Mouse (Mus musculus): ENCODE results near the gene Bach2. TPM values are rescaled to one million over a fixed set of nuclear protein-coding genes. Genes with fewer than 3 reads are reported as not detected.
A peak's percentile ranks its signal among the peaks of the same experiment; 100 is the strongest.

The Bach2 gene
- total RNA-seq, 2 experiments from 2014 or later, result 9.1 to 12.9 TPM

GRCm38 (mm10) chr4:32386346-32386745 is 147.7 kb downstream of the Bach2 start:
- no peak for DNase-seq (ENCODE audit: low spot score in 2 of 2)

GRCm38 (mm10) chr4:32386931-32387330 is 148.3 kb downstream of the Bach2 start:
- DNase-seq (ENCODE audit: low spot score in 2 of 2), result no peak

GRCm38 (mm10) chr4:32387479-32388240 is 149.1 kb downstream of the Bach2 start:
- DNase-seq (ENCODE audit: low spot score in 2 of 2), result no peak

- DNase-seq (ENCODE audit: low spot score in 2 of 2), result no peak
Observed at GRCm38 (mm10) chr4:32388564-32388963, 150.0 kb downstream of the Bach2 start.

GRCm38 (mm10) chr4:32389107-32389800 is 150.7 kb downstream of the Bach2 start:
- no peak for DNase-seq (ENCODE audit: low spot score in 2 of 2)

GRCm38 (mm10) chr4:32391260-32391659 is 152.7 kb downstream of the Bach2 start:
- no peak for DNase-seq (ENCODE audit: low spot score in 2 of 2)

GRCm38 (mm10) chr4:32393226-32393625 is 154.6 kb downstream of the Bach2 start:
- no peak for DNase-seq (ENCODE audit: low spot score in 2 of 2)

GRCm38 (mm10) chr4:32393951-32394350 is 155.3 kb downstream of the Bach2 start:
- no peak for DNase-seq (ENCODE audit: low spot score in 2 of 2)

- DNase-seq (ENCODE audit: low spot score in 2 of 2), result no peak
Observed at GRCm38 (mm10) chr4:32394850-32395249, 156.2 kb downstream of the Bach2 start.

- DNase-seq (ENCODE audit: low spot score in 2 of 2), result no peak
Observed at GRCm38 (mm10) chr4:32401459-32401858, 162.9 kb downstream of the Bach2 start.

GRCm38 (mm10) chr4:32403506-32403905 is 164.9 kb downstream of the Bach2 start:
- no peak for DNase-seq (ENCODE audit: low spot score in 2 of 2)

- DNase-seq (ENCODE audit: low spot score in 2 of 2), result peak; percentile 25 to 54
Observed at GRCm38 (mm10) chr4:32405149-32405882, 166.7 kb downstream of the Bach2 start.

GRCm38 (mm10) chr4:32405985-32406384 is 167.4 kb downstream of the Bach2 start:
- no peak for DNase-seq (ENCODE audit: low spot score in 2 of 2)

- DNase-seq (ENCODE audit: low spot score in 2 of 2), result no peak
Observed at GRCm38 (mm10) chr4:32408535-32408934, 169.9 kb downstream of the Bach2 start.

- no peak for DNase-seq (ENCODE audit: low spot score in 2 of 2)
Observed at GRCm38 (mm10) chr4:32409116-32409880, 170.7 kb downstream of the Bach2 start.

GRCm38 (mm10) chr4:32413063-32413462 is 174.5 kb downstream of the Bach2 start:
- DNase-seq (ENCODE audit: low spot score in 2 of 2), result no peak

GRCm38 (mm10) chr4:32413505-32413904 is 174.9 kb downstream of the Bach2 start:
- DNase-seq (ENCODE audit: low spot score in 2 of 2), result no peak

GRCm38 (mm10) chr4:32414959-32415358 is 176.4 kb downstream of the Bach2 start:
- peak; percentile 20 to 61 for DNase-seq (ENCODE audit: low spot score in 2 of 2)

- DNase-seq (ENCODE audit: low spot score in 2 of 2), result no peak
Observed at GRCm38 (mm10) chr4:32417939-32418338, 179.3 kb downstream of the Bach2 start.

GRCm38 (mm10) chr4:32421570-32421969 is 183.0 kb downstream of the Bach2 start:
- DNase-seq (ENCODE audit: low spot score in 2 of 2), result no peak

GRCm38 (mm10) chr4:32422427-32422826 is 183.8 kb downstream of the Bach2 start:
- DNase-seq (ENCODE audit: low spot score in 2 of 2), result no peak

Measured in layer of hippocampus, adult 18-20 months (tissue).